ENCODE assay signal across 9 mouse cellular contexts in the genomic region with DNA sequence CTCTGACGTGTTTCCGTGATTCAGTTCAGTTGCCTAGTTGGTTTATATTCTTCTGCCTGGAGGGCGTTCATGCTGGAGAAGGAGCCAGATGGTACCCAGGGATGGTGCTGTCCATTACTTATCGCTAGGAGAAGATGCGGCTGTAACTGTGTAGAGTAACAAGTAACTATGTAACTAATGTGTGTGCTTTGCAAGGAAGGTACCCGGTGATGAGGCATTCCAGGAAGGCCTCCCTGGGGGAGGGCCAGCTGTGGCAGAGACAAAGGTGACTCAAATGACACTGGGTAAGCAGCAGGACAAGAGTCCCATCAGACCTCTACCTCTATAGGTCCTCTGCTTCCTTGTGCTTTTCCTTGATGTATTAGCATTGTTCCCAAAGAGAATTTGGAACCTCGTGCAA.
"Had no signal": no experiment of that assay in that cellular context is flagged by ENCODE, and none has a peak within 500 bp of the region (broad histone marks: within the 10 kb centered on the region; RNA-seq: fewer than 3 reads in every experiment).

No protein-coding gene starts in this region.

- DNase-seq: layer of hippocampus, adult 9-11 months; layer of hippocampus, postnatal 36 days; liver; liver, embryonic 13.5 days; liver, postnatal 0 days; lung, postnatal 14 days; retina, postnatal 1 day; thymus, adult 2 months; thymus, postnatal 25 days had no signal
